Mouse (Mus musculus): ENCODE data around the gene Olfr632.
A peak's percentile ranks its signal among the peaks of the same experiment; 100 is the strongest.
"Not testable (repeated sequence)": the region's sequence is repeated elsewhere in the genome, so short reads cannot be mapped to it uniquely, and the experiment has no call there.

Gene Olfr632

DNA sequence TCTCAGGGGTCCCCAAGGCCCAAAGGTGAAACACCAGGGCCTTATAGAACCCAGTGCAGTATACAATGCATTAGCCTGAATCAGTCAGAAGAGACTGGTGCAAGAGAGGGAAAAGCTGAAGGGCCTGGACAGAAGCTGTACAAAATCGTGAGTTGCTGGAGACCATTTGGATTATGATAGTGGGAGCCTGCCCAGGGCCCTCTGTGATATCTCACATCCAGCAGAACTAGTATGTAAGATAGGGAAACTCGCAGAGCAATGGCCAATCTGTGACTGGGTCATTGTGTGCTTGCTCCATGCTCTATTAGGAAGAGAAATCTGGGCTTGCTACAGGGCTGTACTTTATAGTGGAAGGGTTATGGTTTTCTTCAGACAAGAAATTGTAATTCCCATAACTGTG lies at the start of gene Olfr632:
Gene Olfr632 (plus strand): TSS at position 84 of the 400 bp plus-strand sequence.
- DNase-seq = no peak

DNA sequence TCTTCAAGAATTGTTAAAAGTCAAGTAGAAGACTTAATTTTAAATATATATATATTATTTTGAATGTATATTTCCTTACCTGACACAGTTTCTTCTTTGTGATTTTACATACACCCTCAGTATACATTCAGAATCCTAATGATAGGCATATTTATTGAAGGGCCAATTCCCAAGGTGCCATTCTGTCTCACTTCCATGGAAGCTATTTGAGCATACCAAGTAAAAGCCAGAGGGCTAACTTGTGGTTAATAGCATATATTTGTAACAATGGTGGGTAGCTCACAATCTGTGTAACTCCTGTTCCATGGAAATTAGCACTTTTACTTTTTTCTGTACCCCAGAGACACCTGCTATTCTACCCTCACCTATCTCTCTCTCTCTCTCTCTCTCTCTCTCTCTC lies 48.0 kb upstream of the Olfr632 start, which contains the start of gene Olfr66:
Gene Olfr66 (minus strand): TSS at position 101 of the 400 bp plus-strand sequence.
- no peak for DNase-seq

DNA sequence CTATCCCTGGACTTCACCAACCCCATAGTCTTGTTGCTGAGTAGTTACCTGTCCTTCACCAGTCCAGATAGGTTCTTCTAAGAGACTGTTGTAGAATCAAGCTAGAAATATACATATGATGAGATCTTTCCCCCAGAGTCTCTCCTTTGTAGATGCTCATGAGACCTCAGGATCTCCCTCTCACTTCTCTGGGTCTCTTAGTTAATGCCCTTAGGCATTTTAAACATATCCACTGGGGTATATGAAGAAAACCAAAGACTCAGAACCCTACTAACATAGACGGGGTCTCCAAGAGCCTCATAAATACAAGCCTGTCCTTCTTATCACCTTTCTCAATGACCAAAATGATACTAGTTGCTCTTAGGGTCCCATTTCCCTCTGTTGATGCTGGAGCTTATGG lies 39.8 kb upstream of the Olfr632 start, which contains the start of gene Olfr64:
Gene Olfr64 (minus strand): TSS at position 101 of the 400 bp plus-strand sequence.
- no peak for DNase-seq

DNA sequence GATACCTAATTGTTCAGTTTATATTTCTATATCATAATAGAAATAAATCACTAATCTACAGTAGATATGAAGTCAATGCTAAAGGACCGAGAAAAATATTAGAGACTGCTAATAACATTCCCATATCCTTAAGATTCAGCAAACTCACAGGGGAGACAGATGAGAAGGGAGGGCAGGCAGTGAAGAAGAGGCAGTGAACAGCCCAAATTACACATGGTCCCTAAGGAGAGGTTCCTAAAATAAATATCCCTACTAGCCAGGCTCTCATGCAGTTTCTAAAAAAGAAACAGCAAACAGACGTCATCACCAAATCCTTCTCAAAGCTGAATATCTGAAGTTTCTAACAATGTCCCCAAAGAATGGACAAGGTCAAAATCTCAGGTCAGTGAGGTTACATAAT lies 31.0 kb upstream of the Olfr632 start, which contains the start of gene Olfr65:
Gene Olfr65 (plus strand): TSS at position 301 of the 400 bp plus-strand sequence.
- DNase-seq = no peak

DNA sequence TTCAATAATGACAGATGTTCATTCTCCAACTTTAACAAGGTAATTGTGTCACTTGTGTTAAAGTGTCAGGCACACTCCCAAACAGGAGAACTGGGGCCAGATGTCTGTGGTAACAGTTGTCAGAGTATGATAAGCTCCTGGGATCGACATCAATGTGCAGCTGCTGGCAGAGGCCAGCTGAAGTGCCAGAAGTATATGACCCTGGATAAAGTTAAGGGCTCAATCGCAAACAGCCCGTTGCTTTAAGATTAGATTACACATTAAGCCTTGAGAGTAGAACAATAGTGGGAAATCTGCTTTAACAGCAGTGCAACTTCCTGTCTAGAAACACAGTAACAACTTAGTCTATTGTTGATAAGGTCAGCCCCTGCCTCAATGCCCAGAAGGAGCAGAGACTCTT lies 24.1 kb upstream of the Olfr632 start:
- DNase-seq = no peak

DNA sequence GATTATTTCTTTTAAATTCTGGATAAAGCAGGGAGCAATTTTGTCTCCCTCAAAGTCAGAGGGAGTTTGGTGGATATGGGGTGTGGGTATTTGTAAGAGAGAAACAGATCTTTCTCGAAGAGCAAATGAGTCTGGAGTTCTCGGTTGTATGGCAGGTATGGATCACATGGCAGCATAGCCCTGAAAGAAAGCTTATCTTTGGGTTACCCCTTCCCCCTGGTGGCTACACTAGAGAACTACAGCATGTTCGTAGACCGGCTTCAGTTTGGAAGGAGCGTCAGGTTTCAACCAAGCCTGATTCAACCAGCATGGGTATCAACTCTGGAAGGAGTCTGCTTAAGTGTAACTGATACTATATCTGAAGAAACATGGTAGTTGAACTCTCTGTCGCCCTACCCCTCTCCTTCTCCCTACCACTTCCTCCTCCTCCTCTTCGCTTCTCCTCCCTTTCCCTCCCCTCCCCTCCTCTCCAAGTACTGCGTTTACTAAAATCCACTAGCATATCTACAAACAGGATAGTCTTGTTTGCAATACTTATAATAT lies 21.1 kb upstream of the Olfr632 start:
- no peak for DNase-seq

DNA sequence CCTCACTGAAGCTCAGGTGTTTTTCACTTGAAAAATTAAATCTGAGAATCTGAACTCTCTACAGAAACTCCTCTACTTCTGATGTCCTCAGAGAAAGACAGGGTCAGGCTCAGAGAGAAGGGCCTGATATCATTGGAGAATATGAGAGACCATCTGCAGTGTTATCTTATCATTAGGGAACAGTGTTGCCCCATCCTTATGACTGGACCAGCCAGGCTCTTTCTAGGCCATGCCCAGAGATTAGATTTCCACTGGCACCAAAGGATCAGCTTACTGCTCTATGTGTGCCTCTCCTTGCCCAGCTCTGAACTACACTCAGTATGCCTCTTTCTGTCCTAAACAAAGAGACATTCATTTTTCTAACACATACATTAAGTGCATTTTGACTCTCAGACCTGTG lies 18.8 kb upstream of the Olfr632 start:
- DNase-seq = no peak

DNA sequence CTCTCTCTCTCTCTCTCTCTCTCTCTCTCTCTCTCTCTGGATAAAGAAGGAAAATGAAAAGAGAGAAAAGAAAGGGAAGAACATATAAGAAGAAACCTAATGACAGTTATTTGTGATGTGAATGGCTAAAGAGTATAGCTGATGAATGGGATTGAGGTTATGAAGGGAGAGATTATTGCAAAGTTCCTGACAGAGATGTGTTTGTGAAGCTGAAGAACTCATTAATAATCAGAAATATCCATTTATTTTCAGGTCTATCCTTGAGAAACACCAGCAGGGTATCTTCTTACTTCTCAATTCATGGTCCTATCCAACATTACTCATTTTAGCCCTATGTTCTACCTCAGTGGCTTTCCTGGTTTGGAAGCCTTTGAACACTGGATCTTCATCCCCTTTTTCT lies 5.6 kb upstream of the Olfr632 start, which contains the start of gene Olfr631:
Gene Olfr631 (plus strand): TSS at position 301 of the 400 bp plus-strand sequence.
- DNase-seq = no peak

DNA sequence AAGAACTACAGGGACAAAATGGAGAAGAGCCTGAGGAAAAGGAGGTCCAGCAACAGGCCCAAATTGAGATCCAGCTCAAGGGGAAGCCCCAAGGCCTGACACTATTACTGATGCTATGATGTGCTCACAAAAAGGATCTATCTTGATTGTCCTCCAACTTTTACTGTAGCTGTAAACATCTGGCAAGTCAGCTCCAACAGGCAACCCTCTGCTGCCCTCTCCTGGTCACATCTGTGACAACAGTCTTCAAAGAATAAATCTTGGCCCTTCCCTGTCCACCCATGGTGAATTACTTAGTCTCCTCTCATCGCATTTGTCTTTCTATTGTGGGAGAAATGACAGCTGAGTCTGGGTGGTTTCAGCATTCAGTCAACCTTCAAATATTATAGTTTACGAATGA lies 8.6 kb downstream of the Olfr632 start:
- peak; percentile 47 for DNase-seq

DNA sequence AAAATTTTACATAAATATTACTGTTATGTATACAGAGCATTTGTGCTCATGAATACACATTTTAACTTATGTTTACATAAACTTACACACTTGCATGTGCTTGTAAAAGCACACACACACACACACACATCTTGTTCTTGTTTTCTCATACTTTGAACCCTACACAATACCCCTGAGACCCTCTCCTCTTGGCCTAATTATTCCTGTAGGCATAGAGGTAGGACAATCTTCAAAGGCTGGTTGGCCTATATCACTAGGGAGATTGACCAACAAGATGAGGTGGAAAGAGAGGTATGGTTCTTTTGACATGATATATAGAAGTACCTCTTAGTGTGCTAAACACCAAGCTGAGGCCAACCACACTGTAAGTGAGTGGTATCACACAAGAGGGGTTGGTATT lies 10.0 kb downstream of the Olfr632 start, which contains the start of gene Olfr633:
Gene Olfr633 (plus strand): TSS at position 301 of the 400 bp plus-strand sequence.
- no peak for DNase-seq

DNA sequence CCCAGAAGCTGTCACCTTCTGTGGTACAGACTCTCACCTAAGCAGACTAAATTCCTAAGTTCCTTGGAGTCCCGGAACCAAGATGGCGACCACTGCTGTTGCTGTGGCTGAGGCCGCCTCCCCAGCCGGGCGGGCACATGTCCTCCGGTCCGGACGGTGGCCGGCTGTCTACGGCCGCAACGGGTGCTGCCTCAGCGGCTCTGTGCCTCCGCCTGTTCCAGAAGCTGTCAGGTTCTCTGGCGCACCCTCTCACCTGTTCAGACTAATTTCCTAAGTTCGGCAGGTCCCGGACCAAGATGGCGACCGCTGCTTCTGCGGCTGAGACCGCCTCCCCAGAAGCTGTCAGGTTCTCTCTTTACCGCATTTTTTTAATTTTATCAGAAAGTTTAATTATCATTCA lies 32.7 kb downstream of the Olfr632 start:
- not testable (repeated sequence) for DNase-seq

DNA sequence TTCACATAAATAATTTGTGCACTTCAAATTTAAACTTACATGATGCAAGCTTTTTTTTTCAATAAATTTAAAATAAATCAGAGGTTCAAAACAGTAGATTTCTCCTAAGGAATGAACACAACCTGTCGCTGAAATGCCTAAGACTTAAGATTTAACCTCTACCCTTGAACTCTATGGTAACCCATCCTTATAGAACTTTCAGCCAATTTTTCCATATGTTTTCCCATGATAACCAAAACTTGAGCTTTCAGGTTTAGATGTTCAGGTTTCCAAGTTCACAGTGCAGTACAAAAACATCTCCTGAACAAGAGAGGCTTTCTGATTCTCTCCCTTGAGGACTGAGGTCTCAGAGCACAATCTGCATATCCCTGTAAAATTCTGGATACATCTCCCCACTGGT lies 36.7 kb downstream of the Olfr632 start, which contains the start of gene Olfr635:
Gene Olfr635 (plus strand): TSS at position 301 of the 400 bp plus-strand sequence.
- DNase-seq = no peak

DNA sequence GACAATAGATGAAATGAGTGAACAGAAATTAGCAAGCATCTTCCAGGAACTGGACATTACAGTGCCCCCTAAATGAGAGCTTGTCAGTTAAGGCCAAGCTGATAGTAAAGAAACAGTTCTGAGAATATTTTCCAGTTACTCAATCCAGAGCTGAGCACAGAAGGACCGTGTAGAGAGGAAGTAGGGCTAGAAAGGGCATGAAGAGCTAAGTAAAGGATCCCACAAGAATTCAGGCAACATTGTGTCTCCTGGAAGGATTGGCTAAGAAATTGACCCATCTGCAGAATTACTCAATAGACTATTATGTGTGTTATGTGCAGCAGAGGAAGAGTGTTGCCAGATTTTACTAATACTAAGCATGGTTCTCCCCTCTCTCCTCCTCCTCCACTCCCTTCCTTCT lies 37.6 kb downstream of the Olfr632 start:
- DNase-seq = no peak
